Mouse (Mus musculus): Measurements from ENCODE around the gene 1700034J05Rik.

The 1700034J05Rik gene

DNA sequence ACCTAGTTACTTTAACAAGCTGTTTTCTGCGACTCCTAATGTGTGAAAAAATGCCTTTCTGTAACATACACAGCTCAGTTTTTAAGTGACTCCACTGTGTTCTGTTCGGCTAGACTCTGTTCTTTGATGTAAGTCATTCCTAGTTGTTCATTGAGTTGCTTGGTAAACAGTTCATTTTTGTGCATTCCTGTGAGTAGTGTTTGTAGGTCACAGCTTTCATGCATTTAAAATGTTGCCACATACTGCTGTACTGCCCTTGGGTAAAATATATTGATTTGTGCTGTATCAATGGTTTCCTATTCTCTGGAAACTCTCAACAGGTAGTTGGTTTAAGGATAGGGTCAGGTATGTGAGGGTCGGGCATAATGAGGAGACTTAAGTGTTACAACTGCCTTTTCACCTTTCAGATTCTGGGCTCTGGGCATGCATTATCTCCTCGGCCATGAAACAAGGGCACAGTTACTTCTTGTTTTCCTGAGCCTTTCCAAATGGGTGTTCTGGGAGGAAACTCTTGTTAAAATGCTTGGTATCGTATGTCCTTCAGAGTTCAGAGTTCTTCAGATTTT lies 27.7 kb downstream of the 1700034J05Rik start:
- DNase-seq (ENCODE audit: low read depth, low spot score) = no peak

DNA sequence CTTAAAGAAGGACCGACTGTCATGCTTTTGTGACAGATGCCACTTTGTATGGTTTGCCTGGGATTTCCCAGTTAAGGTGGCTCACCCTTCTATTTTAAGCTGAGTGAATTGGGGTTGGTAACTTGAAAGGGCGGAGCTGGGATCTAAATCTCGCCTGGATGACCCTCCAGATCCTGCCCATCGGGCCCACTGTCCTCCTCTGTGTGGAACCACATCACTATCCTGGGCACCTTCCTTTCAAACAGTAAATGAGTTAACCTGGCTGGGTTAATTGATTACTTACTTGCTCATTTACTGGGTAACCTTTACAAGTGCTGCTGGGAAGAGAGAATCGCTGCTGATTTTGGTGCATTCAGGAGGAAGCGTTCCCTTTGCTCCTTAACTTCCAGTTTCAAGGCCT lies 35.9 kb downstream of the 1700034J05Rik start:
- DNase-seq (ENCODE audit: low read depth, low spot score) = no peak

DNA sequence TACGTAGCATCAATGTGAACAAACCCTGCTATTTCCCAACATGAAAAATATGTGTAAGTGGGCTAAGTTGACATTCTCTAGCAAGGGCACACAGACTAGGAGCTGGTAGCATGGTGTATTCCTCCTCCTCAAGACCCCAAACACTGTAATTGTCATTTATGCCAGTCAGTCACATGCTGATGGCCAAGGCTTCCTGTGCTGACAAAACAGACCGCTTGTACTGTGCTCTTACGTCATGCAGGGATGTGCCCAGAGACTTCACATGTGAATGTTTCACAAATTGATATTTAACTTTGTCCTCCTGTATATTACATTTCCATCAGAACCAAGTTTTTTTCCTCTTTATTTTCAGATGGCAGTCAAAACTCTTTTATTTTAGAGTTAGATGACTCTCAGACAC lies 36.8 kb downstream of the 1700034J05Rik start:
- no peak for DNase-seq (ENCODE audit: low read depth, low spot score)

DNA sequence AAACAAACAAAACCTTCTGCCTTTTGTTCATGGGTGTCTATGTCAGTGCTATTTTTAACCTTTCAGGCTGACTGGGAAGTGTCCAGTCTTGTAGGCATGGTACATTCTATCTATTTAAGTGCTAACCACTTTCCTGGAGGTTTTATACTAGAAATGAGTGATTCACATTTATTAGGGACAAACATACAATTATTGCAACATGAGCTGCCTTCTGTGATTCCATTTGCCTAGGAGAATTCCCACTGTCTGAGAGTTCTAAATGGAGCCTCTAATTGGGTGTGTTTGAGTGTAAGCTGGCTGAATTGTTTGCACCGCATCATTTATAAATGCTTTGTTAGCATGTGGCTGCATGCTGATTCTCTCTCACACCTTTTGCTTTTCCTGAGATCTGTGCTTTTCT lies 38.4 kb downstream of the 1700034J05Rik start:
- no peak for DNase-seq (ENCODE audit: low read depth, low spot score)

DNA sequence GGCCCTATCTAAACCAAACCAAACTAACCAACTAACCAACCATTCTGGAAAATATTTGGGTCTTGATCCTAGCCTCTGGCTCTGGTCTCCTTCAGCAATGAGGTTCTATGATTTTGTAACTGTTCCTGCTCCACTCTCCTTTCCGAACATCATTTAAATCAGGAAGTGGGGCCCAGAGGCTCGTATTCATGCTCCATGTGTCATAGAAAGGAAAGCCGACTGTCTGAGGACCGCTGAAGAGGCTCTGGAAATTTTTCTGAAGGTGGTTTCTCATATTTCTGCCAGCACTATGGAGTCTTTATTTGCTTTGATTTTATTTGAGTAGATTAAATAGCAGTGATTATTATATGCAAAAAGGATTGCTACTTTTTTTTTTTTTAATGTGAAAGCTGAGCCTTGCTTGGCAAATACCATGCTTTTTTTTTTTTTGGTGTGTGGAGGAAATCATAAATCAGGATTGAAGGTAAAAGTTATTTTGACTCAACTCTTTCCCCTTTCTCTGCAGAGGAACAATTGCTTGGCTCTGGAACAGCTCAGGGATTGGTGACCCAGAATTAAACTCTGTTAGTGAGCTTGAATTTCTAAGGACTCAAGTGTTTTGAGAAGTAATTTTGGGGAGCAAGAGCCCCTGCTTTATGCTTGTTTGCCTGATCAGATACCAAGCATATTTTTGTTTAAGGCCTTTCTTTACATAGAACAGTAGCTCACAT lies 40.6 kb downstream of the 1700034J05Rik start:
- DNase-seq (ENCODE audit: low read depth, low spot score) = no peak

DNA sequence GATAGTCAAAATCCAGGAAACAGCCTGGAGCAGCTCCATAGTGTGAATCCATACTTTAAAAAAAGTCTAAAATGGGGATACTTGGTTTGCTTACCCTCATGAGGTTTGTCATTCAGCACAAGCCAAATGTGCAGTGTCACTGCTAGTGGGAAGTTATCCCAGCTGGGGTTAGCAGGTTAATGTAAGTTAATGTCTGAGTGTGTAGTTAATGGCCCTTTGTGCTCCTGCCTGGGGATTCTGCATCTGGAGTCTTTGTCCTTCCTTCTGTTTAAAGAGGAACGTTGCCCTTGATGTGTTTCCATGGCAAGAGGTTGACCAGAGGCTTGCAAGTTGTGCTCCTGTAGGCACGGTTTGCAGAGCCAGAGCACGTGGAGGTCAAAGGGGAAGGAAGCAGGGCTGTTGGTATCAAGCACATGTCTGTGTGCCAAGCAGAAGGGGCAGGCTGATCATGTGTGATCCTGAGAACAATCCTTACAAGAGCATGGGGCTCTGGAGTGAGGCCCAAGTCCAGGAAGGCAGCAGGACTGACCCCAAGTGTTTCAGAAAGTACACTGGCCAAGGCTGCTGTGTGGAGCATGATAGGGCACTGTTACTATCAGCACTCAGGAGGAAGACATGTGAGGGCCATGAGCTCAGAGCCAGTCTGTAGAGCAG lies 41.3 kb downstream of the 1700034J05Rik start:
- no peak for DNase-seq (ENCODE audit: low read depth, low spot score)

DNA sequence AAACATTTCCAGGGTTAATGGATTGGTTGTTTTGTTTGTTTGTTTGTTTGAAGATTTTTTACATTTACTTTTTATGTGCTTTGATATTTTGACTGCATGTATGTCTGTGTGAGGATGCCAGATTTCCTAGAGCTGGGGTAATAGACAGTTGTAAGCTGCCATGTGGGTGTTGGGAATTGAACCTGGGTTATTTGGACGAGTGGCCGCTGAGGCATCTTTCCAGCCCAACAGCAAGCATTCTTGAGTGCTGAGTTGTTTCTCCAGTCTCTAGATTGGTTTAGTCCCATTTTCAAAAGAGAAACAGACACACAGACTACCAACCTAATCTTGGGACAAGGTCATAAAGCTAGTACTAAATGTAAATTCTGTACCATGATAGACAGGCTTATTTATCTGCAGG lies 43.4 kb downstream of the 1700034J05Rik start:
- DNase-seq (ENCODE audit: low read depth, low spot score) = no peak

DNA sequence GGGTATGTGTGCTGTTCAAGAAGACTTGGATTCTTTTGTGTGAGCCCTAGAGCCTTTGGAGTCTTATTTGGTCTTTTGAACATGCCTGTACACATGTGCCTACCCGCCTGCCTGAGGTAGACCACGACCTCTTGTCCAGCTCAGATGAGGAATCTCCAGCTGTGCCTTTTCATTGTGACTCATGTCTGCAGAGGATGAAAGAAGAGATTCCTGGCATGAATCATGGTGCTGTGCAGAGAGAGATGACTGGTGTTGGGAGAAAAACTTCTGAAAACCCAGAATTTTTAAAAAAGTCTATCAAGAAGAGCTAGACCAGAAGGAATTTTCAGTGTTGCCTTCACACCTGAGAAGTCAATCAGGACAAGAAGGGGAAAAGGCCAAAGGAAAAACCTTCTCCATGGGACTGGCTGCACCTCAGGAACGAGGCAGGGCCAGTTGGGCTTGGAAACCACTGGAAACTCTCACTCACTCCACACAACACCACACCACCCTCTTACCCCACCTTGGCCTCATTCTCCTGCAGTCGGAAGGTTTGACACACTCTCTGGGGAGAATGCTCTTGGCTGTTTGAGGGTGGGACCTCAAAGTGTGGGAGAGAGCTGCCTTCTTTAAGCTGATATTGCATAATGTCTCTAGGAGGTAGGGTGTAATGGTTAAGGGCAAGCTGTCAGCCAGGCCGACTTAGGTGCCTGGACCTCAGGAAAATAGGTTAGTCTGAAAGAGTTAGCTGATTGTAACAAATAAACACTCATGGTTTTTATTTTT lies 44.3 kb downstream of the 1700034J05Rik start:
- DNase-seq (ENCODE audit: low read depth, low spot score) = no peak

DNA sequence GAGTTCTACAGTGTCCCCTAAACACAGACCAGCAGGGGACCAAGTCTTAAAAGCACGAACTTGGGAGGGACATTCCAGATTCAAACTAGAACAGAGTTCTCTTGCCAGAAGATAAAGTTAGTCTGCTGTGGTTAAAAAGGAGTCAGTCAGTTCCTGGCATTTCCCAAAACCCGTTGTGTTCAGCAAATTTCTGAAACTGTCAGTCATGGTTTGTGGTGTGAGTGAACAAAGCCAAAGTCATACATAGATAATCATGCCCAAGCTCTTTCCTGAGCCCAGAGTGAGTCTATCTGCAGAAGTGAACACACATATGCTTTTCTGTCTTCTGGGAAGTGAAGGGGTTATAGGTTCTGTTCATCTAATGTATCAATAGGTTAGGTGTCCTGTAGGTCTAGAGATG lies 45.4 kb downstream of the 1700034J05Rik start:
- no peak for DNase-seq (ENCODE audit: low read depth, low spot score)

DNA sequence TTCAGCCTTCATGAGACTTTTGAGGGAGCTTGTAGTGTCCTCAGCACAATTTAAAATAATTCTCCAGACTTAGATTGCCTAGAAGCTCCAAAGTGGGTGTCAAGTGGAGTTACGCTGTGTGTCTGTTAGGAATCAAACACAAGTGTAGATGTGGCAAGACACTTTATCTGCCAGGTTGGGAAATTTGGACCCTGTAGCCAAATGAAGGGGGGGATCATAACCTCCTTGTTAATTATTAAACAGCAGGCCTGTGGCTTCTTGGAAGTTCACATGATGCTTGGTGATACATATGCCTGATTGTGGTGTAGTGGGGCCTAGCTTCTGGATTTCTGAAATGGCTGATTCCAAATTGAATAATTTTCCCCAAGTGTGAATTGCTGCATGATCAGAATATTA lies 46.4 kb downstream of the 1700034J05Rik start:
- DNase-seq (ENCODE audit: low read depth, low spot score) = no peak

DNA sequence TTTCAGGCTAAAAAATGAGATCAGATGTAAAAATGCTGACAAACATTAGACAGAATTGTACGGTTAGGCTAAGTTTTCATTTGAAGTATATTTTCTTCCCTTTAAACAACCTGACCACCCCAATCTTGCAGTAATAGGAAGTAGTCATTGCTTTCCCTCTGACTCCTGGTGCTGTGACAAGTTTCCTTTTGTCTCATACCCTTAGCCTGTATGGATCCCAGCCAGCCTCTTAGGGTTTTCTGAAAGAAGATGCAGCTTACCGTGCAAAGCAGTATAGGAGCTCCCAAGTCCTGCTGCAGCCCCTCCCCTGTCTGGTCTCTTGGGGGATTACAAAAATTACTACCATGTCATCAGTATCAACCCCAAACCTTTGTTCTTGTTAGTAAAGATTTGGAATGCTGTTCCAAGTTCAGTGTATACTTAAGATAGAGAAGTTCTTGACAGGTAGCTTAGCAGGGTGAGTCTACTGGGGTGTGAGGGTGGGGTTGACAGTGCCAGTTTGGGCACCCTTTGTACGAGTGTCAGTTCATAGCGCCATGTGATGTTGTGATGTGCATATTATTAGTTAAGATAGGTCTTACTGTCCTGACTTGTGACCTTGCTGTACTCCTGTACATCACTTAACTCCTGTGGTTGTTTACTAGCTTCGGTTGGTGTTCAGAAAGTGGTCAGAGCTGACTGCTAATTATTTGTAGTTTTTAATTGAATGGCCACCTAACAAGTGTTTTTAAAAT lies 47.0 kb downstream of the 1700034J05Rik start:
- no peak for DNase-seq (ENCODE audit: low read depth, low spot score)

DNA sequence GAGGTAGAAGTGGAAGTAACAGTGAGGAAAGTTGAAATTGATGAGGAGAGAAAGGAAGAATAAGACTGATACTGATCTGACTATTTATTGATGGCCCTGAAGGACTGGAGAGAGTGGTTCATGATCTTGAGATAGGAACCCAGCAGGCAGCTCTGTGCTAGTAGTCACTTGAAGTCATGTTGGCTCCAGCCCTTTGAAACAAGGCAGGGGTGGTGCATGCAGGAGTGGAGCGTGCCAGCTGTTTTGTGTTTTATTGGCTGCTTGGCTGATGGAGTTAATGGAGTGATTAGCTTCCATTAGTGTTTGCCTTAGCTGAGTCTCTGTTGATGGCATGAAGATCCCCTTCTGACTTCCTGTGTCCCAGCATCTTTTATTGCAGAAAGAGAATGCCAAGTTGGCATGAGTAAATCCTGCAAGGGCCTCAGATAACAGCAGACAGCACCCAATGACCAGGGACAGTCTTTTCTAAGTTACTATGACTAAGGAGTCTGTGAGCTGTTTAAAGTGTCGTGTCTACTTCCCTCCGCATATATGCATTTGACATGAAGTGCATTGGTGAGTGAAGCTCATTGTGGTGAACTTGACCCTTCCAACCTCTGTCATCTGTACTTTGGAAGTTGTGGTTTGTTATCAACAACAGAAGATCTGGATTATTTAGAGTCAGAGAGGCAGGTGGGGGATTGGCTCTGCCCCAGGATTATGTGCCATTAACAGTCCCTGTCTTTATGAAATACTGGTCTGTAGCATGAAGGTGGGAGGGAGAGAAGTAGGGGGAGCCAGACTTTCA lies 48.0 kb downstream of the 1700034J05Rik start:
- DNase-seq (ENCODE audit: low read depth, low spot score) = no peak

DNA sequence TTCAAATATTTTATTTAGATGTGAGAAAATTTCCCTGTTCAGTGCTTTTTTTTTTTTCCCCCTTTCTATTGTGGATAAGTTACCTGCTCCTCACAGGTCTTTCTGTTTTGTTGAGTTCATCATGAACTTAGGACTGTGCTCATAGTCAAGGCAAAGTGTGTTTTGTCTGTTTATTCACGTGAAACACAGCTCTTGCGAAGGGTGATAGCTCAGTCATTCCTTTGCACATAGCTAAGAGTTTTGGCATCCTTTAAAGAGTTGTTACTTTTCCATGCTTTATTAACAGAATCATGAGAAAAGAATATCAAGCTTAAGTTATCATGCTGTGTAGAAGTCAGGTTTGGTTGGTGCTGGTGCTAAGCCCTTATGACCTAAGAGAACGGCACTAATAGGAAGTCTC lies 49.5 kb downstream of the 1700034J05Rik start:
- no peak for DNase-seq (ENCODE audit: low read depth, low spot score)

DNA sequence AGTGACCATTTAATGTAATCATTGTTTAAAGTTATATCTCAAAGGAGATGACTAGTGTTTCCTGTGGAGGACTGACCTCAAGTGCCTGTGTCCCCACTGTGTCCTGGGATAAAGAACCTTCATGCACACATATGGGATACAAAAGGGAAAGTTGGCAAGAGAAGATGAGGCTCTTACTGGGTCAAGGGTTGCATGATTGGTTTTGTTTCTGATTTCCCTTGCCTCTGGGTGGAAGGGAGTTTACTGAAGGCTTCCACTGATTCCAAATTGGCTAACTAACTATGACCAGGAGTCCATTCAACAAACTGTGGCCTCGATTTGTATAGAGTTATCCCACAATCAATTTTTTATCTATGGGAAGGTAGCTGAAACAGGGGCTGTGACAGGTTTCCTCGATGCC lies 50.6 kb downstream of the 1700034J05Rik start:
- no peak for DNase-seq (ENCODE audit: low read depth, low spot score)

DNA sequence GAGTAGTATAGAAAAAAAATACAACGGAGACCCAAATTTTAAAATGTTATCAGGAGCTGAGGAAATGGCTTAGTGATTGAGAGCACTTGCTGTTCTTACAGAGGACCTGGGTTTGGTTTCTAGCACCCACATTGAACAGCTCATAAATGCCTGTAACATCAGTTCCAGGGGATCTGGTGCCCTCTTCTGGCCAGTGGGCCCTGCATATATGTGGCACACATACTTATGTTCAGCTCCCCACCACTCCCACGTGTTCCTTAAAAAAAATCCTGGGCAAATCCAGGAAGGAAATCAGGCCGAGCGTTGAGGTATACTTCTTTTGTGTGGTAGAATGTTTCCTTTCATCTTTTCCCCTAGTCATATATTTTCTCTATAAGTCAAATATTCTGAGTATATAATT lies 52.3 kb downstream of the 1700034J05Rik start:
- DNase-seq (ENCODE audit: low read depth, low spot score) = no peak
